Mouse (Mus musculus) embryo, embryonic 10.5 days (tissue): Measurements from ENCODE around the gene Vmn2r1.

Experiments
- DNase-seq: peaks from one replicate; pipeline ENCODE4 v3.0.0-alpha.2; 2015; ENCODE audit warnings: low spot score

Gene Vmn2r1

DNA sequence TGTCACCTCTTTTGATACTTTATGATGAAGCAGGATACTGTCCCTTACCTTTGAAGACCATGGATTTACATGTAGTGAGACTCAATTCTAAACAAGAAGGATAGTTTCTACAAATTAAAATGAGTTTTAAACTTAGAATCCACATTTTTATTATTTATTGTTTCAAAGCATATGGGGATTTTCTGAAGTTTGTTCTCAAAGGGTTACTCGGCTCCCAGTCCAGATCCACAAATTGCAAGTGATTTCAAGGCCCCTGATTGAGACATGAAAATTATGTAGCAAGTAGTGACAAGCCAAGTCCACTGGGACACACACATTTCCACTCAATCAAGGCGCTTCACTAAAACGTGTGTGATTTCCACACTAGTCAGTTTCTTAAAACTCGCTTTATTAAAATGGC, at the start of gene Vmn2r1:
Gene Vmn2r1 (plus strand): TSS at position 301 of the 400 bp plus-strand sequence.
- DNase-seq = no peak

DNA sequence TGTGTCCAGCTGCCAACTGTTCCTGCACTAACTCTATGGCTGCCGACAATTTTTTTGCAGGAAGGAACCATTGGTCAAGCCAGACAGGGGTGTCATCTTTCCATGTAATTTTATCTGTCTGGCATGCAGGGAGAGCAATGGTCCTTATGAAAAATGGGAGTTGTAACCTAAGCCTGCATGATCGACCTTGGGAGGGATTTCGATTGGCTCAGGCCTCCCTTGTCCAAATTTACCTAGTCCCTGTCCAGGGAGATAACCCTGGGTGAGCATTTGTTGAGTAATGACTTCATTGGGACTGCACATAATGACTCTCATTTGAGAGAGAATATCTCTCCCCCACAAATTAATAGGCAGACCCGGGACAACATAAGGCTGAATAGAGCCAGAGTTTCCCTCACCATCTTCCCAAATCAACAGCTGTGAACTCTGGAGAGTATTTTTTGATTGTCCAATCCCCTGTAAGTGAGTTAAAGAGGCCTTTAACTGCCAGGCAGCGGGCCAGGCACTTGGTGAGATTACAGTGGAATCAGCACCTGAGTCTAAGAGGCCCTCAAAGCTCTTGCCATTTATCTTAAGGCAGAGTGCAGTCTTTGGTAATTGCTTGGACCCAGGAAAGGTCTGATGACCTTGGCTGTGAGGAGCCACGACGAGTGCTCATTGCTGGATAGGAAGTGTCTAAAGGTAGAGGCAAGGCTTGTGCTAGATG, 43.1 kb upstream of the Vmn2r1 start:
- no peak for DNase-seq

DNA sequence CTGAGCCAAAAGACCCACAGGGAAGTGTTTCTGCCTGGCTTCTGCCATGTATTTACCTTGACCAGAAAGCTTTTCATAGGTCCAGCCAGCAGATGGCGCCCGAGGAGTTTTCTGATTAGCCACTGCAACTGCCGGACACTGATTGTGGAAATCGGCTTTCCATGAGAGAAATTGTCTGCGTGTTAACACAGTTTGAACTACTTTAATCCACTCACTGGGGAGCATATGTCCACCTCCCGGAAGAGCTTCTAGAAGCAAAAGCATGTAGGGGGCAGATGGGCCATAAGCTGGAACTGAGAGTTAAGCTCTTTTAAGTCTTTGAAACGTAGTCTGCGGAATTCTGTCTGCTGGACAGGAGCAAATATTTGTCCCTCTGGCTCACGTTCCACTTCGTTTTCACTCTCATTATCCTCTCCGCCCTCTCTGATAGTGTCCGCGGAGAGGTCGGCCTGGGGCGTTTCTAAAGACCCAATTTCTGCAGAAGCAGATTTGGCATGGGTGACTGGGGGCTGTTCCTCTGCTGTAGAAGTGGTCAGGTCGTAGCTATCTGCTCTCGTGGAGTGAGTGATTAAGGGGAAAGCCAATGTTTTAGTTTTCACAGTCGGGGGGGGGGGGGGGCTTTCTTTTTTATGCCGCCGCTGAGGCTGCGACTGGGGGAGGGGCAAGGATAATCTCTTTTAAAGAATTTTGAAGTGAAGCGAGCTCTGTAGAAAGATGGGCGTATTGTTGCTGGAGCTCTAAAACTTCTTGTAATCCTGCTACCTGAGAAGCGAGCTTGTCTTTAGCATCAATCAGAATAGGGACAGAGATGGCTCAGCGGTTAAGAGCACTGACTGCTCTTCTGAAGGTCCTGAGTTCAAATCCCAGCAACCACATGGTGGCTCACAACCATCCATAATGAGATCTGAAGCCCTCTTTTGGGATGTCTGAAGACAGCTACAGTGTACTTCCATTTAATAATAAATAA, 41.2 kb upstream of the Vmn2r1 start:
- peak; percentile 96 for DNase-seq

DNA sequence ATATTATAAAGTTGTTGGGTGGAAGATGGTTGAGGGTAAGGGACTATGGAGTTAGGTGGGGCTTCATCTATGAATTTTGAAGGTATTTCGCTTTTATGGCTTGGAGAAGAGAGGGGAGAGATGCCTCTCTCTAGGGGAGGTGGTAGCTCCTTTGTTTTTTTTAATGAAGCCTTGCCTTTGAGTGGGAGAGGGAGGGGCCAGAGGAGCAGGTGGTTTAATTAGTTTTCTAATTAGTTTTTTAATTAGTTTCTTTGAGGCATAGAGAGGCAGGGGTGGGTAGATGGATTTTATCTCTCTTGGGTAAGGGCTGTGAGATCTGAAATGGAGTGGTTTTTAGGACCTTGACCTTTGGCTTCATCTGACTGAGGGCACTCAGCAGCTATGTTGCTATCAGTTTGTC, 31.4 kb downstream of the Vmn2r1 start:
- DNase-seq = no peak

DNA sequence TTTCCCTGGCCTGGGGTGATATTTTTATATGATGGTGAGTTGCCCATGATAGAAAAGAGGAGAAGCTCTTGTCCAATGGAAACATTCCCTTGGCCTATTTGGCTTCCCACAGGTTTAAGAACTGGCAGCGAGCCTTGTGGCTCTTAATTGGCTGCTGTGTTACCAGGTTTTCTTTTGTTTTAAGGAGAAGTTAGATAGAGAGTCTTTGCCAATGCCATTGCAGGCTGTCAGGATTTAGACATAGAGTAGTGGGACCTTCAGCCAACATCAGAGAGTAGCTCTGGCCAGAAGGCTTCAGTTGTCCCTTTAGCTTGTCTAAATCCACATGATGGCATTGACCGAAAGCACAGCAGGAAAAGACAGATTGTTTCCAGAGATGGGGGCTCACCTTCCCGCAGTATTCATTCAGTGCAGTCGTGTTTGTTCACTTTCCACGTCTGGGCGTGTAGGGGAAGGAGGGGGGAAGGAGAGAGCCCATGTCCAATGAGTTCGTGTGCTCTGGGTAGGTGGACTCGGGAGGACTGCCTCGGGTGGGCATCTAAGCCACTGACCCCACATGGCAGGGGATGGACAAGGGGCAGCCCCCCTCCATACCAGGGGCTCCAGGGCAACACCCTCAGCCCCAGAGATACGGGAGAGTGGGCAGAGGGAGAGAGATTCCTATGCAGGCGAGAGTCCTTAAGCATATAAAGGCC, 32.2 kb downstream of the Vmn2r1 start:
- no peak for DNase-seq

DNA sequence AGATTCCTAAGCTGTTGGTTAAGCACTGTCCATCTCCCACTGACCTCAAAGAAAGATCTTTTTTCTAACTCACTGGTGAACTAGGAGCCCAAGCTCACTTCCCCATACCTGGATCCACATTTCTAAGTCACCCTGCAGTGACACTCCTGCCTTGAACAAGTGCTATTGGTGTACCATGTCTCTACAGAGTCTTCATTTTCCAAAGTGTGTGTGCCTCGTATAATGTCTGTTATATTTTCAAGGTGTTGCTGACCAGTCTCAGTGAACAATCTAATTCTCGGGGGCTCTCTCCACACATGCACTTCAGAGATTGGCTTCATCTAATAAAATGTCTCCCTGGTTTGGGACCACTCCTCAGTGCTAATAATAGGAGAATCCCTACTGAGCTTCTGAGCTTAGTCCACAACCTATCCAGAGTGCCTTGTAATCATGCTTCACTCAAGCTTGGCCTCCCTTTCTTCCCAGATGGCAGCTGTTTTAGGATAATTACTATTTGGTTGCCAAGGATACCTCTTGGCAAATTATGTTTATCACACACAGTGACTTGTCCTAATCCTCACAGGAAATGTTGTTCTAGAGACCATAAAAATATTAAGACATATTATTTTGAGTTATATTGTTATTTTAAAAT, 60.6 kb downstream of the Vmn2r1 start, which contains the start of gene Vmn2r2:
Gene Vmn2r2 (minus strand): TSS at position 51 of the 631 bp plus-strand sequence.
- no peak for DNase-seq
